ENCODE assay signal across 8 mouse cellular contexts in genomic region chr8:92855171-92855894, GRCm38 (mm10). TPM values are rescaled to one million over a fixed set of nuclear protein-coding genes. Genes with fewer than 3 reads are reported as not detected.
DNase-seq lines count a peak whose midpoint lies in the region; ATAC-seq lines count a peak whose summit lies in the region.

Gene Lpcat2, plus strand, starts transcription at chr8:92855339.

- H3K4me3 ChIP-seq in hindbrain, embryonic 14.5 days (replicated peaks; ENCODE audit: low read length): peak within 1 kb of the TSS; percentile 69

- H3K9me3 ChIP-seq in hindbrain, embryonic 14.5 days (ENCODE audit: control insufficient read depth, low read length): 0 out of 2 replicates have a peak, but pooled peaks cover 5% of the 10 kb centered on the region

- 2% methylated on average over 48 of the region's 50 CpGs for WGBS in hindbrain, embryonic 14.5 days

- peak; percentile 59; the same call in 1 of the 2 replicates for ATAC-seq in hindbrain, embryonic 14.5 days (ENCODE audit: low FRiP score)

- peak; percentile 15 for DNase-seq in T-cell, adult 2 months (ENCODE audit: low spot score)
- peak; percentile 65 to 83 for DNase-seq in cerebellum, postnatal 25 days
- DNase-seq in frontal cortex, postnatal 36 days (ENCODE audit: low spot score in 2 of 2): peak; percentile 80
- DNase-seq in hindbrain, embryonic 14.5 days (ENCODE audit: low spot score): peak; percentile 74
- peak; percentile 80 for DNase-seq in layer of hippocampus, postnatal 36 days
- DNase-seq in lung, postnatal 14 days: peak; percentile 79
- peak; percentile 50 for DNase-seq in ovary, postnatal 14 days (ENCODE audit: low spot score)
- peak; percentile 29 for DNase-seq in thymus, postnatal 25 days

- peak within 1 kb of the TSS; percentile 79 for H3K9ac ChIP-seq in hindbrain, embryonic 14.5 days

- peak within 1 kb of the TSS; percentile 72 for H3K4me2 ChIP-seq in hindbrain, embryonic 14.5 days (replicated peaks)

- H3K27me3 ChIP-seq in hindbrain, embryonic 14.5 days (ENCODE audit: control insufficient read depth, insufficient read depth, low read length): peaks cover 7% of the 10 kb centered on the region

- no peaks in the 10 kb centered on the region for H3K36me3 ChIP-seq in hindbrain, embryonic 14.5 days (replicated peaks; ENCODE audit: control insufficient read depth, insufficient read depth)

- H3K27ac ChIP-seq in hindbrain, embryonic 14.5 days: peak within 1 kb of the TSS; percentile 34; the same call in 1 of the 2 replicates

- 0 out of 2 replicates have a peak, but pooled peaks cover 5% of the 10 kb centered on the region for H3K4me1 ChIP-seq in hindbrain, embryonic 14.5 days (replicated peaks; ENCODE audit: control insufficient read depth, insufficient read depth, low read length)

RNA-seq across cellular contexts. Expression of gene Lpcat2, which starts in this region (rescaled TPM):
- 10.2 and 11.8 TPM in 2 replicates for polyA plus RNA-seq in hindbrain, embryonic 14.5 days (2014; fragmentation: Nextera tagmentation; extraction: Ambion mirVana)
- total RNA-seq in layer of hippocampus, postnatal 36 days (2021): 1 to 10 TPM; 8.8 to 9.5 TPM

Comparison
In these comparisons a context has a peak if more than half of its experiments do, and no peak if none do; other contexts are left out.
1. Peak in every context shown above with its lines: DNase-seq, ATAC-seq, H3K4me3 ChIP-seq and H3K27ac ChIP-seq.
2. DNase-seq: peak in every context shown above with its lines; median percentile 80 in frontal cortex, postnatal 36 days; 80 in layer of hippocampus, postnatal 36 days; 79 in lung, postnatal 14 days; 74 in cerebellum, postnatal 25 days; 74 in hindbrain, embryonic 14.5 days; 50 in ovary, postnatal 14 days; 29 in thymus, postnatal 25 days; 15 in T-cell, adult 2 months.